Mouse (Mus musculus) kidney, embryonic 15.5 days (tissue): ENCODE measurements at regions not wholly inside any gene's neighbourhood (a gene's known extent, or its start where the extent isn't known, plus 50 kb on each side); places are given as distances from the start of the nearest gene placed in this dataset.
"Not testable (repeated sequence)": the region's sequence is repeated elsewhere in the genome, so short reads cannot be mapped to it uniquely, and the experiment has no call there.

Experiments used
- ATAC-seq: fragments of 200-750 bp; cut with Nextera tagmentation; replicated peaks from 2 replicates; pipeline ENCODE4 v1.8.0; 2017; ENCODE audit warnings: moderate TSS enrichment; ENCODE audit not compliant: low FRiP score
- H3K27ac ChIP-seq: fragments of 300-500 bp; sonication (generic); 2 replicates; pipeline ENCODE4 v1.5.1; 2015; ENCODE audit warnings: mild to moderate bottlenecking, inconsistent platforms
- H3K27me3 ChIP-seq: fragments of 300-500 bp; sonication (generic); 2 replicates; pipeline ENCODE4 v1.6.1; 2015; ENCODE audit warnings: inconsistent platforms
- H3K36me3 ChIP-seq: fragments of 300-500 bp; sonication (generic); 2 replicates; pipeline ENCODE4 v1.6.1; 2015; ENCODE audit warnings: inconsistent platforms
- H3K4me1 ChIP-seq: fragments of 300-500 bp; sonication (generic); 2 replicates; pipeline ENCODE4 v1.6.1; 2015; ENCODE audit warnings: inconsistent platforms
- H3K4me2 ChIP-seq: fragments of 300-500 bp; sonication (generic); 2 replicates; pipeline ENCODE4 v1.6.1; 2015; ENCODE audit warnings: moderate library complexity, mild to moderate bottlenecking, inconsistent platforms
- H3K4me3 ChIP-seq: fragments of 300-500 bp; sonication (generic); replicated peaks from 2 replicates; pipeline ENCODE4 v1.5.1; 2015; ENCODE audit warnings: mild to moderate bottlenecking, inconsistent platforms
- H3K9ac ChIP-seq: fragments of 300-500 bp; sonication (generic); 2 replicates; pipeline ENCODE4 v1.6.1; 2015; ENCODE audit warnings: mild to moderate bottlenecking, inconsistent platforms
- H3K9me3 ChIP-seq: fragments of 300-500 bp; sonication (generic); replicated peaks from 2 replicates; pipeline ENCODE4 v1.6.1; 2016; ENCODE audit warnings: inconsistent platforms
- WGBS: fragments of 180-500 bp; shearing (Covaris S2); methylation state at CpG from one replicate; pipeline ENCODE4 v1.1.7; 2015; ENCODE audit warnings: mixed read lengths; 5-methylcytosine and 5-hydroxymethylcytosine counted together

GRCm38 (mm10) chr2:53276435-53276834 lies 84.9 kb downstream of the Arl6ip6 start:
- no peak overlapping the region for H3K4me2 ChIP-seq
- H3K9me3 ChIP-seq: no peaks in the 10 kb centered on the region
- no peaks in the 10 kb centered on the region for H3K36me3 ChIP-seq
- H3K9ac ChIP-seq: no peak overlapping the region
- no peak for ATAC-seq
- H3K4me3 ChIP-seq: no peak overlapping the region
- H3K27me3 ChIP-seq: no peaks in the 10 kb centered on the region
- WGBS: 65% methylated on average over 1 of the region's 1 CpGs
- H3K27ac ChIP-seq: no peak overlapping the region
- no peaks in the 10 kb centered on the region for H3K4me1 ChIP-seq

GRCm38 (mm10) chr2:53301712-53302423 lies 110.3 kb downstream of the Arl6ip6 start:
- ATAC-seq: no peak
- Histone ChIP-seq H3K4me1 (no peaks in the 10 kb centered on the region), H3K4me2 (no peak overlapping the region), H3K36me3 (no peaks in the 10 kb centered on the region), H3K9ac (no peak overlapping the region), H3K27me3 (no peaks in the 10 kb centered on the region), H3K4me3 (no peak overlapping the region), H3K27ac (no peak overlapping the region), H3K9me3 (no peaks in the 10 kb centered on the region)
- 65% methylated on average over 2 of the region's 2 CpGs for WGBS

GRCm38 (mm10) chr2:53330680-53331079 lies 139.2 kb downstream of the Arl6ip6 start:
- Histone ChIP-seq H3K4me3 (no peak overlapping the region), H3K27ac (no peak overlapping the region), H3K4me2 (no peak overlapping the region), H3K27me3 (no peaks in the 10 kb centered on the region), H3K9me3 (no peaks in the 10 kb centered on the region), H3K36me3 (no peaks in the 10 kb centered on the region), H3K4me1 (no peaks in the 10 kb centered on the region), H3K9ac (no peak overlapping the region)
- 0 out of 2 replicates have a peak, but pooled peaks have one; percentile 60 for ATAC-seq
- WGBS: 42% methylated on average over 6 of the region's 6 CpGs

- ATAC-seq: no peak
- H3K4me2 ChIP-seq: no peak overlapping the region
- H3K36me3 ChIP-seq: no peaks in the 10 kb centered on the region
- no peak overlapping the region for H3K27ac ChIP-seq
- WGBS: 63% methylated on average over 2 of the region's 2 CpGs
- no peak overlapping the region for H3K4me3 ChIP-seq
- H3K9me3 ChIP-seq: no peaks in the 10 kb centered on the region
- no peak overlapping the region for H3K9ac ChIP-seq
- H3K27me3 ChIP-seq: no peaks in the 10 kb centered on the region
- no peaks in the 10 kb centered on the region for H3K4me1 ChIP-seq
Observed at GRCm38 (mm10) chr2:53359026-53359425, 167.5 kb downstream of the Arl6ip6 start.

GRCm38 (mm10) chr2:53382348-53382747 lies 190.8 kb downstream of the Arl6ip6 start:
- no peaks in the 10 kb centered on the region for H3K9me3 ChIP-seq
- no peak overlapping the region for H3K27ac ChIP-seq
- WGBS: 11% methylated on average over 1 of the region's 1 CpGs
- no peak overlapping the region for H3K9ac ChIP-seq
- no peaks in the 10 kb centered on the region for H3K27me3 ChIP-seq
- 0 out of 2 replicates have a peak, but pooled peaks cover 4% of the 10 kb centered on the region for H3K4me1 ChIP-seq
- H3K36me3 ChIP-seq: no peaks in the 10 kb centered on the region
- H3K4me3 ChIP-seq: no peak overlapping the region
- ATAC-seq: 0 out of 2 replicates have a peak, but pooled peaks have one; percentile 43
- H3K4me2 ChIP-seq: no peak overlapping the region

GRCm38 (mm10) chr2:53384545-53385176 lies 193.1 kb downstream of the Arl6ip6 start:
- no peak overlapping the region for H3K27ac ChIP-seq
- H3K4me3 ChIP-seq: no peak overlapping the region
- no peaks in the 10 kb centered on the region for H3K27me3 ChIP-seq
- WGBS: 38% methylated on average over 8 of the region's 8 CpGs
- H3K4me2 ChIP-seq: no peak overlapping the region
- H3K4me1 ChIP-seq: 0 out of 2 replicates have a peak, but pooled peaks cover 4% of the 10 kb centered on the region
- no peaks in the 10 kb centered on the region for H3K36me3 ChIP-seq
- no peaks in the 10 kb centered on the region for H3K9me3 ChIP-seq
- ATAC-seq: no peak
- H3K9ac ChIP-seq: no peak overlapping the region

GRCm38 (mm10) chr2:53388652-53389051 lies 197.1 kb downstream of the Arl6ip6 start:
- Histone ChIP-seq H3K4me1 (0 out of 2 replicates have a peak, but pooled peaks cover 4% of the 10 kb centered on the region), H3K9ac (no peak overlapping the region), H3K27ac (no peak overlapping the region), H3K36me3 (no peaks in the 10 kb centered on the region), H3K9me3 (no peaks in the 10 kb centered on the region), H3K4me3 (no peak overlapping the region), H3K4me2 (no peak overlapping the region), H3K27me3 (no peaks in the 10 kb centered on the region)
- WGBS: 85% methylated on average over 3 of the region's 3 CpGs
- ATAC-seq: 0 out of 2 replicates have a peak, but pooled peaks have one; percentile 25

GRCm38 (mm10) chr2:53414471-53414870 lies 222.9 kb downstream of the Arl6ip6 start:
- Histone ChIP-seq H3K9me3 (no peaks in the 10 kb centered on the region), H3K4me1 (no peaks in the 10 kb centered on the region), H3K9ac (no peak overlapping the region), H3K4me2 (no peak overlapping the region), H3K36me3 (no peaks in the 10 kb centered on the region), H3K4me3 (no peak overlapping the region), H3K27ac (no peak overlapping the region), H3K27me3 (no peaks in the 10 kb centered on the region)
- ATAC-seq: no peak
- WGBS: 84% methylated on average over 2 of the region's 2 CpGs

GRCm38 (mm10) chr2:53437046-53437815 lies 245.7 kb downstream of the Arl6ip6 start:
- Histone ChIP-seq H3K4me2 (no peak overlapping the region), H3K27me3 (no peaks in the 10 kb centered on the region), H3K9ac (no peak overlapping the region), H3K4me1 (no peaks in the 10 kb centered on the region), H3K27ac (no peak overlapping the region), H3K9me3 (no peaks in the 10 kb centered on the region), H3K4me3 (no peak overlapping the region), H3K36me3 (no peaks in the 10 kb centered on the region)
- WGBS: 82% methylated on average over 5 of the region's 5 CpGs
- no peak for ATAC-seq

- not testable (repeated sequence) for H3K4me2 ChIP-seq, H3K9me3 ChIP-seq, ATAC-seq, H3K27ac ChIP-seq, H3K27me3 ChIP-seq, H3K4me3 ChIP-seq, H3K4me1 ChIP-seq, H3K36me3 ChIP-seq, H3K9ac ChIP-seq
- 44% methylated on average over 3 of the region's 3 CpGs for WGBS
Observed at GRCm38 (mm10) chr2:53440301-53440700, 248.8 kb downstream of the Arl6ip6 start.

GRCm38 (mm10) chr2:53460265-53460664 lies 268.7 kb downstream of the Arl6ip6 start:
- H3K36me3 ChIP-seq: no peaks in the 10 kb centered on the region
- ATAC-seq: no peak

GRCm38 (mm10) chr2:53474455-53474854 lies 282.9 kb downstream of the Arl6ip6 start:
- ATAC-seq: no peak
- no peaks in the 10 kb centered on the region for H3K4me1 ChIP-seq
- no peaks in the 10 kb centered on the region for H3K36me3 ChIP-seq
- no peaks in the 10 kb centered on the region for H3K9me3 ChIP-seq
- no peak overlapping the region for H3K9ac ChIP-seq
- whole genome bisulfite sequencing: 87% methylated on average over 4 of the region's 4 CpGs
- H3K4me2 ChIP-seq: no peak overlapping the region
- H3K4me3 ChIP-seq: no peak overlapping the region
- H3K27ac ChIP-seq: no peak overlapping the region
- H3K27me3 ChIP-seq: no peaks in the 10 kb centered on the region

More at GRCm38 (mm10) chr2:53460265-53460664, 268.7 kb downstream of the Arl6ip6 start:
- Histone ChIP-seq H3K4me2 (no peak overlapping the region), H3K27ac (no peak overlapping the region), H3K4me3 (no peak overlapping the region), H3K27me3 (no peaks in the 10 kb centered on the region), H3K9me3 (no peaks in the 10 kb centered on the region), H3K4me1 (no peaks in the 10 kb centered on the region), H3K9ac (no peak overlapping the region)
- WGBS: 75% methylated on average over 3 of the region's 3 CpGs
